Mouse (Mus musculus) frontal cortex, postnatal 36 days (tissue): ENCODE measurements around the gene Swap70.
A peak's percentile ranks its signal among the peaks of the same experiment; 100 is the strongest.

Experiments used
- DNase-seq, 2 experiments: peaks; one replicate each; pipeline ENCODE4 v3.0.0; 2022; ENCODE audit warnings: low spot score in 2 of 2

Gene Swap70

GRCm38 (mm10) chr7:110237837-110238451 lies 16.4 kb downstream of the Swap70 start:
- DNase-seq, result no peak

GRCm38 (mm10) chr7:110239590-110239989 lies 18.1 kb downstream of the Swap70 start:
- DNase-seq, result no peak

DNA sequence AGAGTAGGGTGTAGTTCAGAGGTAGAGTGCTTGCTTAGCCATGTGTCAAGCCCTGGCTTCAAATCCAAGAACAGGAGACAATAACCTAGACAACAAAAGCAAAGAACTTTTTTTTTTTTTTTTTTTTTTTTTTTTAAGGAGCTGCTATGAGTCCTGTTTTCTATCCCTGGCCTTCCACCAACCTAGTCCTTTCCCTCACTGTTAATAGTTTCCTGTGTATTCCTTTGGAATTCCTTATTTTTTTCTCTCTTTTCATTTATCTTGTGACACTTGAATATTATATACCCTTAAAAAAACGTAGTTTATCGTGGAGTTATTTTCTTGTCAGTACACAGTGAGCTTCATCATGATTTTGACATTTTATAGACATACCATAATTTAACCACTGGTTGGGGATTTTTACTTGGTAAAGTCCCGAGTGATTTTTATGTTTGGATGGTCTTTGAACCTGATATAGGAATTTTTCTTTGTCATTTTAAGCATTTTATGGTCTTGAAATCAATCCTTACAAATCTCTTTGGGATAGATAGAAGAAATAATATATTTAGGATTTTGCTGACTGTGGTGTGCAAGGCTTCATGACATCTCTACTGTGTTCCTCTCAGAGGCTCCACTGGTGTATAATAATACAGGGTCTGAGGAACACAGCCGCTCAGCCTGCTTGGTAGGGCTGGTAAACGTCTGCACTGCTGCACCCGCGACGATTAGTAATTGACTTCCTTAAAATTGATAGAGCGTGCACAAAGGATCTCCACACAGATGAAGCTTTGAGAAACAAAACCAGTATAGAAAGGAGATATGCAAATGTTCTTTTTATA lies 20.2 kb downstream of the Swap70 start:
- DNase-seq, result no peak

- DNase-seq, result no peak
Observed at GRCm38 (mm10) chr7:110242290-110242581, 20.7 kb downstream of the Swap70 start.

- DNase-seq, result no peak
Observed at GRCm38 (mm10) chr7:110245128-110245527, 23.6 kb downstream of the Swap70 start.

DNA sequence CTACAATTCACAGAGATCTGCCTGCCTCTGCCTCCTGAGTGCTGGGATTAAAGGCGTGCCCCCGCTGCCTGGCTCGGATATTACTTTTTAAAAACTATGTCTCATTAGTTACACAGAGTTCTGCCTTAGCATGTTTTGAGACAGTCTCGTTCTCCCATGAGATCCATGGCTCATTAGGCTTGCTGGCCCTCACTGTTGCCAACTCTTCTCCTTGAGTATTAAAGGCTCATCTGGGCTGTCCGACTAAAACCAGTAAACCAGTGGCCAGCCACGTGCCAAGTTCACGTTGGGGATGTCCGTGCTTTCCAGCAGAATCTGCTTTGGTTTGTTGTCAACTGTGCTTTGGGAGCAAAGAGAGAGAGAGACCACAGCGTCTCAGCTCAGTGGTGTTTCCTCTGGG lies 25.0 kb downstream of the Swap70 start:
- no peak for DNase-seq

- no peak for DNase-seq
Observed at GRCm38 (mm10) chr7:110247801-110248200, 26.3 kb downstream of the Swap70 start.

- DNase-seq, result no peak
Observed at GRCm38 (mm10) chr7:110248677-110249076, 27.2 kb downstream of the Swap70 start.

DNA sequence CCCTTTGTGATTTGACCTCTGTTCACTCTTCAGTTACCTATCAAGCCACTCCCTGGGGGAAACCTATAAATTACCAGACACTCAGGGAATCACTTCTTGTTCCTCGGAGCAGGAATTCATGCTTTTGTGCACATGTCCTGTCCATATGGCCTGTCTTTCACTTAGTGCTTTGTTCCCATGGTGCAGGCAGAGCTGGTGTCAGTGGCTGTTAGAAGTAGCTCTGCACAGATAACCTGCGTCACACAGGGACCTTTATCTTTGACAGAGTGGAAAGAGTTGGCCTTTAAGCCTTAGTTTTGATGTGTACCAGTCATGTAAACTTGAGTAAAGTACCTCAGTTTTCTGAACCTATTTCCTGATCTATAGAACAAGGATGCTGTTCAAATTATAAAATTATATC lies 32.4 kb downstream of the Swap70 start:
- DNase-seq, result no peak

DNA sequence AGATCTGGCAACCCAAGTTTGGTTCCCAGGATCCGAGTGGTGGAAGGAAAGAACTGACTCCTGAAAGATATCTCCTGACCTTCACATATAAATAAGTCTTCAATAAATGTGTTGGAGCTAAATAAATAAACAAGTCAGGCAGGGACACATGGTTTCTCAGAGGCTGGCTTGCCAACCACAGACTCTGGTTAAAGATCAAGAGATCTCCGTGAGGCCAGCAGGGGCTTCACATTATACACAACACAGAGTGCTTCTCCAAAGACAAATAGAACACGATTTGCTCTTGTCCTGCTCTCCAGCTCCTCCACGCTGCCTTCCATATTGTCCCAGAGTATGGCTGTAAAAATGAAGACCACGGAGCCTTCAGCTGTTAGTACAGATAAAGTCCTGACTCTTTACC lies 32.9 kb downstream of the Swap70 start:
- DNase-seq, result no peak

GRCm38 (mm10) chr7:110257059-110257458 lies 35.5 kb downstream of the Swap70 start:
- no peak for DNase-seq

GRCm38 (mm10) chr7:110258196-110258950 lies 36.9 kb downstream of the Swap70 start:
- no peak for DNase-seq

DNA sequence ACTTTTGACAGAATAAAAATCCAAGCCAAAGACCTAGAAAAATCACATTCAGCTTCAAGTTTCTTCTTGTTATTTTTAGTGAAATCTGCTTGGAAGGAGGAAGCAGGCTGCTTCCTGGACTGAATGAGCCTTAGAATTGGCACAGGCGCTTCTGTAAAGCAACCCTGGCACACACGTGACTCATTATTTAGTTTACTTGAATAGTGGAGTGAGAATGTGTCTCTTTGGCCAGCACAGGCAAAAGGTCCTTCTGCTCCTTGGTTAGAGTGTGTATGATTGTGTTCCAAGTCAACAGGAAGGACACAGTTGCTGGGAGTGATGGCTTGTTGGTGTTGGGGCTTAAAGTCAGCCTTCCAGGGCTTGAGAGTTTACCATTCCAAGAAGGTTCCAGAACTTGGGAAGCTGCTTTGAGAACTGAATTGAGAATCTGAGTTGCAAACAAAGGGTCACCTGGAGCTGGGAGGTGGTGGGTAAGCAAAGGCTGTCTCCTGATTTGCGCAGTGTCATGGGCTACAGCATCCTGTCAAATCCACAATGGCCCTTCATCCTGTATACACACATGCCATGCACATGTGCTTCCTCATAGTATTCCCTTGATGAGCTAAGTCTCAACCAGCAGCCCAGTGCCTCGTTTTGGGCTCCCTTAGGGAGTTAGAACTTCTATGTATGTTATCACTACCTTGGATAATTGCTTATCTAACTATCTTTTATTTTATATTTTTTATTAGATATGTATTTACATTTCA lies 38.6 kb downstream of the Swap70 start:
- peak; percentile 14 to 33 for DNase-seq

DNA sequence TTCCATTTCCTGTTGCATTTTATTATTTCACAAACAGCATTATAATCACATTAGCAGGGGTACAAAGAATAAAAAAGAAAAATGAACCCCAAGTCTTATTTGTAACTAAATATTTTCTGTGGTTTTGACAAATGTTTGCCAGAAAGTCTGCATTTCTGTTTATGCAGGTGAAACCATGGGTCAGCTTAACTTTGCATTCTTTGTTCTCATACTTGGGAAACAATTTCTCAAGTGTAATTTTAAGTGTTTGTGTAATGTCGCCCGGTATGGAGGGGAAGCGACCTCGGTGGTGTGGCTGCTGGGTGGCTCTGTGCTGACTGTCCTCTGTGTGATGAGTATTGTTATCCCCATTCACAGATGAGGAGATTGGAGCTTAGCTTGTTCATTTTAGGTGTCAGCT lies 40.3 kb downstream of the Swap70 start:
- no peak for DNase-seq

- no peak for DNase-seq
Observed at GRCm38 (mm10) chr7:110262661-110263060, 41.1 kb downstream of the Swap70 start.

DNA sequence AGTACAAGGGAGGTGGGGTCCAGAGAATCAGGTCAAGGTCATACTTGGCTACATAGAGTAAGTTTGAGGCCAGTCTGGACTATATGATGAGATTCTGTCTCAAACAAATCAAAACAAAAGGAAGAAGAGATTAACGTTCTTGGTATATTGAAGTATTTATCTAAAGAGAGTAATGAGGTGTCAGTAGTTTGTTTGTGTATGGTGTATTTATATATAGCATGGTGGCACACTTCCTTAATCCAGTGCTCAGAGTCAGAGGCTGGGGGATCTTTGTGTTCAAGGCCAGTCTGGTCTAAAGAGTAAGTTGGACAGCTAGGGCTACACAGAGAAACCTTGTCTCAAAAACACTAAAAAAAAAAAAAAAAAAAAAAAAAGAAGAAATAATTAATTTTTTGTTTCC lies 42.0 kb downstream of the Swap70 start:
- no peak for DNase-seq

DNA sequence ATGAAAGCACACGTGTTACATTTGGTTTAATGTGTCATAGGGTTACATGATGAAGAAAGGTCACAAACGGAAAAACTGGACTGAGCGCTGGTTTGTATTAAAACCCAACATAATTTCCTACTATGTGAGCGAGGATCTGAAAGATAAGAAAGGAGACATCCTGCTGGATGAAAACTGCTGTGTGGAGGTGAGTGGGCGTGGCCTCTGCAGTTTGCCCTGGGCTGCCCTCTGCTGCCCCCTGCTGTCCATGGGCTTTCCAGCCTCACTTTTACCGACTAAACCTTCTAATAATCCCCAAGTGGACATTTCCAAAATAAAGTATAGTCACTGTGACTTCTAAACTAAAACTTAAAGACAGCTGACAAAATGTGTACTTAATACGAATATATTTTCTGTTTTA lies 44.3 kb downstream of the Swap70 start:
- DNase-seq, result peak; percentile 82 to 84

DNA sequence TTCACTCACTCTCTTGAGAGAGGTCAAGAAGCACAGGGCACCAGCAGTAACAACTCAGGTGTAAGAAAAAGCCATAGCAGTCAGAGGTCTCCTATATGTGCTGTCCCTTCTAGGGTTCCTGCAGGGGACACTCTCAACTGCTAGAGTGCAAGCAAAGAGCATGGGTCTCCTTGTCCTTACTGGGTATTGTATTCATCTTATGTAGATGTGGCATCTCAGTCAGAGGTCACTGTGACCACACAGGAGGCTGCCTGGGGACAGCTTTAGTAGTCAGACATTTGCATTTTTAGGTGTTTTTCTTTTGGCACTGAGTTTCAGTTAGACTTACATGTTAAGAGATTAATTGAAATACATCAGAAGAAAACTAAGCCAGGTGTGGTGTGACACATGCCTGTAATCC lies 45.5 kb downstream of the Swap70 start:
- no peak for DNase-seq

- DNase-seq, result no peak
Observed at GRCm38 (mm10) chr7:110267994-110268393, 46.5 kb downstream of the Swap70 start.

DNA sequence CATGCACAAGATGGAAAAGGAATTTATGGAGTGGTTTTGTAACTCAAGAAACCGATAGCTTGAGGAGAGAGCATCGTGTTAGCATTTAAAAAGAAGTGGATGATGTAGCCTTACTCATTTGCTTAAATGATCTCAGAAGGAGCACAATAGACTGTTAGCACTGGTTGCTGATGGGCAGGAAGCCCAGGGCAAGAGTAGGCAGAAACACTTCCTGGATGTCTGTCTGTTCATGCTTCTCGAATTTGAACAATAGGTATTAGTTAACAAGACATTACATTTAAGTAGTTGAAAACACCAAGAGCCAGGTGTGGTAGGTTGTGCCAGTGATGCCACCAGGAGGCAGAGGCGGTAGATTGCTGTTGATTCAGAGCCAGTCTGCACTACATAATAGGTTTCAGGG lies 47.0 kb downstream of the Swap70 start:
- DNase-seq, result no peak

DNA sequence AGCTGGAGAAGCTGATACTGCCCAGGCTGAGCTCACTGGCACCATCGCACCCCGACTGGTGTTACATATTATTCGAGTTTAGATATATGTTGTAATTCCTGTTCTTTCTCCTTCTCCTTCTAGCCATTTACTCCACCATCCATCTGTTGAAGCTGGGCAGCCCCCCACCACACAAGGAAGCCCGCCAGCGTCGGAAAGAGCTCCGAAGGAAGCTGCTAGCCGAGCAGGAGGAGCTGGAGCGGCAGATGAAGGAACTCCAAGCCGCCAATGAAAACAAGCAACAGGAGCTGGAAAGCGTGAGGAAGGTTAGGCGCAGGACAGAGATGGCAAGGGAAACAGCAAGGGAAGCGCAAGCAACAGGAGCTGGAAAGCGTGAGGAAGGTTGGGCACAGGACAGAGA lies 48.3 kb downstream of the Swap70 start:
- DNase-seq, result no peak

GRCm38 (mm10) chr7:110270455-110270854 lies 48.9 kb downstream of the Swap70 start:
- DNase-seq, result no peak
